Mouse (Mus musculus) CD8-positive naive resting alpha-beta T cell, adult 2 months (primary cell): ENCODE data around the gene Alg6.
A peak's percentile ranks its signal among the peaks of the same experiment; 100 is the strongest.

Experiments used
- DNase-seq, 2 experiments: peaks; one replicate each; pipeline ENCODE4 v3.0.0; 2022; ENCODE audit warnings: low read depth in 2 of 2, low spot score in 2 of 2

Gene Alg6

DNA sequence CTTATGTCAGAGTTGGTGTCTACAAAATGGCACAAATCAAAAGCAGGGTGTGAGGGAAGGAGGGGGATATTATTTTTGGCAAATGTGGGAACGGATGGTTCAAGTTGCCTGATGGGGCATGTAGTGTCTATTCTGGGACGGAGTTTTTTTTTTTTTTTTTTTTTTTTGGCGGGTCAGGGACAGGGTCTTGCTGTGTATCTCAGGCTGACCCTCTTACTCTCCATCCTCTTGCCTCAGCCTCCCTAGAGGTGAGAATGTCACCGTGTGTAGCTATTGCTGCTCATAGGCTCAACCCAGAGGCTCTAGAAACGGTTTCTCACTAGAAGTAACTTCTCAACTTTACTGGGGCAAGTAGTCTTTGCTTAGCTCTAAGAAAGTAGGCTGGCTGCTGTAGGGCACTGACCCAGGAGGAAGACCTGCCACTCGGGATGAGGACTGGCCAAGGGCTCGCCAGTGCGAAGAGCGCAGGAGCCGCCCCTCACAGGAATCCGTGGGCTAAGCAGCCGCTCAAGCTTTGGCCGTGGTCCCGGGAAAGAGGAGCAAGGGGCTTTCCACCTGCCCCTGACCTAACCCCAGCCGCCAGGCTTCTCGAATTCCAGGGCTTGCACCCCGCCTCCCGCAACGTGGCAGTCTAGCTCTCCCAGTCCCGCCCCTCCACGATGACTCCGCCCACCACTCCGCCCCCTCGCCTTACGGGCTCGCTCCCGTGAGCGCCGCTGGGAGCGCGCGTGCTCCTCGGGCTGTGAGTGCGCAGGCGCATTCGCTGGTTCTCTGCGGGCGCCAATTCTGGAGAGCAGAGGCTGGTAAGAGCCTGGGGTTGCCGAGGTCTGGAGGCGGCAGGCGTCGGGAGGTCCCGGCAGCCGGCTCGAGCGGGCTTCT is at the start of gene Alg6:
Gene Alg6 (plus strand): TSS at position 761 of the 879 bp plus-strand sequence.
- peak; percentile 92 to 95 for DNase-seq

GRCm38 (mm10) chr4:99670203-99670851 is 45.1 kb upstream of the Alg6 start:
- DNase-seq = no peak

DNA sequence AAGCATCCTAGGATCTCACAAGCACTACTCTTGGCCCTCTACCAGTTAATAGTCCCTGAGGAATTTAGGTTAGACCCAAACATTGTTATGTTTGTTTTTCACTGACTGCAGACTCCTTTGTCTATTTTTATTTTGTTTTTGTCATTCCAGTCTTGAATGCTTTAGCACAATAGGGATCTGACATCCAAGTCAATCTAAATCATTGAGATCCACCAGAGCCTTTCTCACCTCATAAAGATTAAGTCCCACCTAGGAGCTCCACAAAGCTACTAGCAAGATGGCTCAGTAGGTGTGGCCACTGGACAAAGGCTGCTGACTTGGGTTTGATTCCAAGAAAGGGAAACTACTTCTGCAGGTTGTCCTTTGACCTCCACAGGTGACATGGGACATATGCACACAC is 40.3 kb upstream of the Alg6 start:
- DNase-seq = no peak

GRCm38 (mm10) chr4:99683941-99684340 is 31.5 kb upstream of the Alg6 start:
- DNase-seq = no peak

- DNase-seq = no peak
Observed at GRCm38 (mm10) chr4:99686308-99686707, 29.2 kb upstream of the Alg6 start.

GRCm38 (mm10) chr4:99712583-99713183 is 2.8 kb upstream of the Alg6 start:
- DNase-seq = no peak

- DNase-seq = no peak
Observed at GRCm38 (mm10) chr4:99713971-99714370, 1.5 kb upstream of the Alg6 start.

- peak in 1 of 2 experiments; percentile 2 for DNase-seq
Observed at GRCm38 (mm10) chr4:99715783-99716416, 436 bp downstream of the Alg6 start.

DNA sequence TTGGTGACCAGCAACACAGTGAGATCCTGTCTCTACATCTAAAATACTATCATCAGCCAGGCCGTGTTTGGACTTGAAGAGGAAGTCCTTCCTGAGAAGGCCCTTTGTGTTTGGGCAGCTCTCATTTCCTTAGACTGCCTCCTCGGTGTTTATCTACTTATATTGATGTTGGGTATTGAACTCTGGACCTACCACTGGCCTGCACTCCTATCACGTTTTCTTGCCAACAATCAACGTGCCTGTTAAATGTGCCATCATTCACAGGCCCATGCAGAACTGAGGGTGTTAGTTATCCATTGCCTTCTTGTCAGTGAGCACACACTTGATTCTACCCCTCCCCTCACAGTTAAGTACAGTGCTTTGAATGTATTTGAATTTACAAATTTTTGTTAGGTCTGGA is 2.4 kb downstream of the Alg6 start:
- DNase-seq = no peak

GRCm38 (mm10) chr4:99724331-99724730 is 8.9 kb downstream of the Alg6 start:
- DNase-seq = no peak

DNA sequence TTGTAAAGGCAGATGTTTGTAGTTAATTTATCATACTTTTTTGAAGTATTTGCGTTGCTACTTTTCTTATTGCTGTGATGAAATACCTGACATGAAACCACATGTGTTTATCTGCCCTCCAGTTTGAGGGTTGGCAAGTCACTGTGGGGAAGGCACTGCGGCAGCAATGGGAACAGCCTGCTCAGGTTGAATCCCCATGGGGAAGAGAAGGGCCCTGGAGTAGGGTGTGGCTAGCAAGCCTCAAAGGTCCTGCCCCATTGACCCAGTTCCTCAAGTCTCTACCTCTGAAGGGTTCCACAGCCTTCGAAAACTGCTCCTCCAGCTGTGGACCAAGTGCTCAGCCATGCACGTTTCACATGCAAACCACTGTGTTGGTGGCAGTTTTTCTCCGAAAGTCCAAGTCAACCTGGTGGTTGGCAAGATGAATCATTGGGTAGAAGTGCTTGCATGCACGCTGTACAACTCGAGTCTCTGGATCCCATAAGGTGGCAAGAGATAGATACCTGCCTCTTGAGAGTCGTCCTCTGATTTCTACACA is 10.5 kb downstream of the Alg6 start:
- DNase-seq = no peak

GRCm38 (mm10) chr4:99739836-99740235 is 24.4 kb downstream of the Alg6 start:
- DNase-seq = no peak

GRCm38 (mm10) chr4:99752426-99752825 is 37.0 kb downstream of the Alg6 start:
- DNase-seq = no peak

DNA sequence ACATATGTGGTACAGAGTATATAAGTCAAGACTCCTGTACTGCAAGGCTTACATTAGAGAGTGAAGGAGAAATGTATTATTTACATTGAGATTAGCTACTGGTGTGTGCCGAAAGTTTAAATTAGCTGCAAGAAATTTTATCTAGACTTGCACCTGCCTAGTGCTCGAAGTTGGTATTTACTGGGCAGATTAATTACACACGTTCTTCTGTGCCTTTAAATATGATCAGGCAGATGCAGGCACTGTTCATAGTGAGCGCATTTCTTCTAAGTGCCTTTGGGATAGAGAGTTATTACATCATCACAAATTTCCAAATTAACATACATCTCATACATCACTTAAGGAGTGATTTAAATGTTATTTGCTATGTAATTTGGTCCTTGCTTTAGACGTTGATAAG is 50.8 kb downstream of the Alg6 start:
- no peak for DNase-seq

DNA sequence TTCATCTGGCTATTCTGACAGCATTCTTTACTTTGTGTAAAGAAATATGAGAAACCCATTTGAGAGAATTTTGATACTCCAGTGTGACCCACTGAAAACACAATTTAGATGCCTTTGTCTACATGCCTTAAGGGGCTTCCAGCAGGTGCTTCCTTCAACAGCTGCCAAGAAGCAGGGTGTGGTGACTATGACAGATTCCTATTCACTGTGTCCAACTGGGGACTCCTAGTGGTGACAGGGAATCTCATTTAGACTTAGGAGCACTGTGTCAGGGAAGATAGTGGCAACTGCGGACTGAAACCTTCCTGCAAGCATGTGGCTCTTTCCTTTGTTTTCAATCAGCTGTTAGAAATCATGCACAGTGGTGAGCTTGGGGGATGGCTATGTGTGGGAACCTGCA is 51.3 kb downstream of the Alg6 start:
- no peak for DNase-seq

DNA sequence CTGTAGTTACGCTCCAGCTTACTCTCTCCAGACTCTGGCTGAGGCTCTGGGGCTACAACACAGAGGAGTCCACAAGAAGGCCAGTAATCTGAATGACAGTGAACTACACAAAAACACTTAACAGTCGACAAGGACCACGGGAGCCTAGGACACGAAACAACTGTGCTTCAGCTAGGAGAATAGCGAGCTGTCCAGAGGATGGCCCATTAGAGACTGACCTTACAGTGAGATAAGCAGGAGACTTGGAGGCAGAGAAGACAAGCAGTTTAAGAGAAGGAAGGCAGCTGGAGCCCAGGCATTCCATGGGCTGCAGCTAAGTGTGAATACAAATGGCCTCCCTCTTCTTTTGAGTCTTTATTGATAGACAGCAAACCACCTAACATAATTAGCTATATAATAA is 55.1 kb downstream of the Alg6 start:
- DNase-seq = no peak

- no peak for DNase-seq
Observed at GRCm38 (mm10) chr4:99773041-99773440, 57.6 kb downstream of the Alg6 start.

DNA sequence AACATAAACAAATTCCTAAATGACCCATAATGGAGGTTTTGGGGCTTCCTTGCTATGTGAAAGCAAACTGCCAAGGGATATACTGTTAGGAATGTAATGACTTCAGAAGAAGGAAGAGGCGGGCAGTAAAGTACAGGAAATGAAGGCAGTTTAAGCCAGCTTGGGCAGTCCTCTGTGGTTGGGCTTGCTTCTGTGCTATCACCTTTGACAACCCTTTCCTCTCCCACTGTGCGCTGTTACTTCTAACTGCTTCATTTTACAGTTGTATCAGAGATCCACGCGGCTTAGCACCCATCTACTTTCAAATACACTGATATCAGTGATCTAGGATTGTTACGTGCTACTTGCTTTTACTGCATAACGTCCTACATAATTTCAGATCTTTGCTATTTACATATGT is 76.9 kb downstream of the Alg6 start:
- DNase-seq = no peak
